Mouse (Mus musculus): Measurements from ENCODE around the gene Cd19. TPM values are rescaled to one million over a fixed set of nuclear protein-coding genes. Genes with fewer than 3 reads are reported as not detected.
"Not testable (repeated sequence)": the region's sequence is repeated elsewhere in the genome, so short reads cannot be mapped to it uniquely, and the experiment has no call there.

Gene Cd19
- total RNA-seq, 2 experiments from 2014 or later, result 0.13 to 0.39 TPM

- DNase-seq (ENCODE audit: low spot score in 2 of 2), result peak in 1 of 2 experiments; percentile 71
These were observed 22.2 kb upstream of the Cd19 start for GRCm38 (mm10) chr7:126436851-126437250.

- no peak for DNase-seq (ENCODE audit: low spot score in 2 of 2)
These were observed 21.1 kb upstream of the Cd19 start for GRCm38 (mm10) chr7:126435801-126436200.

GRCm38 (mm10) chr7:126434726-126435125 lies 20.0 kb upstream of the Cd19 start:
- no peak for DNase-seq (ENCODE audit: low spot score in 2 of 2)

- DNase-seq (ENCODE audit: low spot score in 2 of 2), result no peak
These were observed 15.5 kb upstream of the Cd19 start for GRCm38 (mm10) chr7:126430167-126430566.

GRCm38 (mm10) chr7:126429503-126429898 lies 14.8 kb upstream of the Cd19 start:
- DNase-seq (ENCODE audit: low spot score in 2 of 2), result no peak

GRCm38 (mm10) chr7:126428631-126429502 lies 14.2 kb upstream of the Cd19 start, which contains the start of gene Rabep2:
TSS of gene Rabep2 (plus strand) at chr7:126428759.
- peak; percentile 96 to 99 for DNase-seq (ENCODE audit: low spot score in 2 of 2)

- DNase-seq (ENCODE audit: low spot score in 2 of 2), result no peak
These were observed 13.5 kb upstream of the Cd19 start for GRCm38 (mm10) chr7:126428154-126428553.

- DNase-seq (ENCODE audit: low spot score in 2 of 2), result no peak
These were observed 12.7 kb upstream of the Cd19 start for GRCm38 (mm10) chr7:126427323-126427860.

GRCm38 (mm10) chr7:126424161-126424560 lies 9.5 kb upstream of the Cd19 start:
- no peak for DNase-seq (ENCODE audit: low spot score in 2 of 2)

GRCm38 (mm10) chr7:126421756-126422155 lies 7.1 kb upstream of the Cd19 start:
- no peak for DNase-seq (ENCODE audit: low spot score in 2 of 2)

- no peak for DNase-seq (ENCODE audit: low spot score in 2 of 2)
These were observed 3.8 kb upstream of the Cd19 start for GRCm38 (mm10) chr7:126418496-126418895.

GRCm38 (mm10) chr7:126417606-126418005 lies 2.9 kb upstream of the Cd19 start:
- DNase-seq (ENCODE audit: low spot score in 2 of 2), result no peak

GRCm38 (mm10) chr7:126417045-126417444 lies 2.4 kb upstream of the Cd19 start:
- DNase-seq (ENCODE audit: low spot score in 2 of 2), result no peak

- DNase-seq (ENCODE audit: low spot score in 2 of 2), result no peak
These were observed 1.9 kb upstream of the Cd19 start for GRCm38 (mm10) chr7:126416615-126417014.

GRCm38 (mm10) chr7:126411061-126411460 lies 3.6 kb downstream of the Cd19 start:
- DNase-seq (ENCODE audit: low spot score in 2 of 2), result no peak

GRCm38 (mm10) chr7:126408686-126409085 lies 6.0 kb downstream of the Cd19 start:
- no peak for DNase-seq (ENCODE audit: low spot score in 2 of 2)

GRCm38 (mm10) chr7:126402518-126402917 lies 12.2 kb downstream of the Cd19 start:
- not testable (repeated sequence) for DNase-seq (ENCODE audit: low spot score in 2 of 2)

GRCm38 (mm10) chr7:126399548-126399947 lies 15.1 kb downstream of the Cd19 start:
- peak; percentile 47 to 77 for DNase-seq (ENCODE audit: low spot score in 2 of 2)

GRCm38 (mm10) chr7:126397822-126398221 lies 16.9 kb downstream of the Cd19 start:
- DNase-seq (ENCODE audit: low spot score in 2 of 2), result no peak

GRCm38 (mm10) chr7:126397221-126397620 lies 17.5 kb downstream of the Cd19 start:
- no peak for DNase-seq (ENCODE audit: low spot score in 2 of 2)

- peak; percentile 77 to 91 for DNase-seq (ENCODE audit: low spot score in 2 of 2)
These were observed 18.2 kb downstream of the Cd19 start, which contains the start of gene Nfatc2ip for GRCm38 (mm10) chr7:126396298-126397119. TSS of gene Nfatc2ip (minus strand) at chr7:126396737.
